In the genomic region with DNA sequence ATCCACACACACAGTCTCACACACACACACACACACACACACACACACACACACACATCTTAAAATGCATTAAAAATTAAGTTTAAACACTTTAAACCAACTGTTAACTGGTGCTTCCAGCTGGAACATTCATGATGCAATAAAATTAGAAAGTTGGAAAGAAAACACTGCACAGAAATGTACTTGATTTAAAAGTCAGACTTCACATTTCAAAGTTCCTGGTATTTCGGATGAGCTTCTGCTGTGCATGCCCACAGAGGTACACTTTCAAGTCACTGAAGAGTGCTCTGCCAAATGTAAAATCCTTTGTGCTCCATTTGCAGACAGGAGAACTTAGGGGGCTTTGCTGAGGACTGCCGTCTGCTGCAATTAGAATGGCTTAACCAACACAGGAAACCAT, we compare ENCODE assay signal across 23 mouse cellular contexts.
DNase-seq lines count a peak whose midpoint lies in the region; ATAC-seq lines count a peak whose summit lies in the region.
"Had no signal": no experiment of that assay in that cellular context is flagged by ENCODE, and none has a peak within 500 bp of the region (broad histone marks: within the 10 kb centered on the region; RNA-seq: fewer than 3 reads in every experiment).

No protein-coding gene starts in this region.

- peak; percentile 70 for ATAC-seq in frontal cortex, adult (ENCODE audit: low TSS enrichment)
- ATAC-seq: forebrain, embryonic 13.5 days; forebrain, embryonic 16.5 days; hindbrain, embryonic 16.5 days; intestine, embryonic 15.5 days; Patski had no signal

- DNase-seq in frontal cortex, postnatal 36 days (ENCODE audit: low spot score in 2 of 2), result no peak
- peak; percentile 17 for DNase-seq in layer of hippocampus, adult 9-11 months
- DNase-seq in layer of hippocampus, adult 11-12 months (ENCODE audit: low spot score), result no peak
- DNase-seq in brain, adult 2 months (ENCODE audit: low read depth, low spot score), result peak; percentile 66
- DNase-seq in cerebellum, adult 9-11 months, result no peak
- DNase-seq: adrenal gland, postnatal 10 days; adrenal gland, postnatal 36 days; B cell, adult 2 months; cerebellum, adult 11 months; cerebellum, adult 2 months; cerebellum, postnatal 10 days; cerebellum, postnatal 36 days; embryo, embryonic 11 days; gastrocnemius, postnatal 25 days; heart, adult 18-20 months; heart, postnatal 10 days; heart, postnatal 36 days had no signal

Comparison
In these comparisons a context has a peak if more than half of its experiments do, and no peak if none do; other contexts are left out.
1. DNase-seq: peak in layer of hippocampus, adult 9-11 months (single experiment) and brain, adult 2 months (single experiment); none in frontal cortex, postnatal 36 days (0 of 2), layer of hippocampus, adult 11-12 months (single experiment) and cerebellum, adult 9-11 months (single experiment).